Mouse (Mus musculus) cerebellum, postnatal 14 days (tissue): Measurements from ENCODE around the gene Hoxa1.

ENCODE experiments used
- DNase-seq, 2 experiments: peaks; one replicate each; pipeline ENCODE4 v3.0.0; 2021; ENCODE audit warnings: mixed read lengths in 2 of 2

Hoxa1 gene

DNA sequence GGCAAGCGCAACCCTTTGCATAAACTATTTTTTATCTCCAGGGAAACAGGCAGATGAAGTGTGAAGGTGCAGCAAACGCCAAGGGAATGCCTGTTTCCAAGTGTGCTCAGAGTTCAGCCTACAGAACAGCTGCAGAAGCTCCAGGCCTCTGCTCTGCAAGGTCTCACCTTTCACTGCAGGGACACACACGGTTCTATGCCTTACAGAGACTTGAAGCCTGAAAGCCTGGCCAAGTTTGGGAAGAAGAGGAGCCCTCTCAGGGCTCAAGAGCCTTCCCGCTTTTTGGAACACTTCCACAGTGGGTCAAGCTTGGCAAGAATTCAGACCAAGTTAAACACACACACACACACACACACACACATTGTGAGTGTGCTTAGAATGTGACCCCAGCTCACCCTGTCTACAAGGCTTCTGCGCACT, 31.1 kb upstream of the Hoxa1 start:
- no peak for DNase-seq

DNA sequence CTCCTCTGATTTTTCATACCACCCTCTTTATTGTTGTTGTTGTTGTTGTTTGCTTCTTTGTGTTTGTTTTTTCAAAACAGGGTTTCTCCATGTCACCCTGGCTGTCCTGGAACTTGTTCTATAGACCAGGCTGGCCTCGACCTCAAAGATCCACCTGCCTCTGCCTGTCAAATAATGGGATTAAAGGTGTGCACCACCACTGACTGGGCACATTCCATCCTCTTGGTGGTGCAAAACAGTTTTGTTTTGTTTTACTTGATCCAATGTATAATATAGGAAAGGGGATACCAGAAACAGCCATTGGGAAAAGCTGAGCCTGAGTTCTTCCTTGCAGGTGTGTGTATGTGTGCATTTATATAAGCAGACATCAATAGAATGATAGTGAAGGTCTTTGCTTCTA, 28.4 kb upstream of the Hoxa1 start:
- DNase-seq = no peak

DNA sequence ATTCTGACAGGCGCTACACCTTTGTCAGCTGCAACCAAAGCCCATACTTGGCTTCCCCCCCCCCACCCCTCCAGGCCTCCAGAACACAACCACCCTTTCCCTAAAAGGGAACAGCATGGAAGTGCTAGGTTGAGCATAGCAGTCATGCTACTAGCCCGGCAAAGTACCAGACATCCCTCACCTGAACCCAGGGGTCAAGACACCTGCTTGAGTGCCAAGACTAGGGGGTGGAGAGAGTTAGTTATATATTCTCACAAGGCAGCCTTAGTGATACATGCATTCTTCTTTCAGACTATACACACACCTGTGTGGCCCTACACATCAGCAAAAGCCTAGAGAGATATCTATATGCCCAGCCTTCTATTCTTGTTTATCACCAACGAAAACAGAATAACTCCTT, 27.7 kb upstream of the Hoxa1 start:
- no peak for DNase-seq

DNA sequence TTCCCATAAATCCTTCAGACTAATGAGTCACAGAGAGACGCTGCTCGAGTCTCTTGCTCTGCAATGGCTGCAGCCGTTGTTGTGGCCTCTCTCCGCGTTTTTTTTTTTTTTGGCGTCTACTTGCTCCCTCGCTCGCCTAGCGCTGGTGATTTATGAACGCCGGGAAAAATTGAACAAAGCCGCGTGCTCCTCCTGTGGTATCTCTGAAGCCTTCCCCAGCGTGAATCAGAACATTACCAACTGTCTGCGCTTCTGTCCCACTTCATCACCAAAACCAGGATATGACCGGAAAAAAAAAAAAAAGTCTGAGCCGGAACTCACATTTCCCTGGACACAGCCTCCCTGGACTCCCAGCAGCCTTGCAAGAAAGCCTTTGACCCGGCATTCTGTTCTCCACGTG, 27.1 kb upstream of the Hoxa1 start:
- DNase-seq = no peak

DNA sequence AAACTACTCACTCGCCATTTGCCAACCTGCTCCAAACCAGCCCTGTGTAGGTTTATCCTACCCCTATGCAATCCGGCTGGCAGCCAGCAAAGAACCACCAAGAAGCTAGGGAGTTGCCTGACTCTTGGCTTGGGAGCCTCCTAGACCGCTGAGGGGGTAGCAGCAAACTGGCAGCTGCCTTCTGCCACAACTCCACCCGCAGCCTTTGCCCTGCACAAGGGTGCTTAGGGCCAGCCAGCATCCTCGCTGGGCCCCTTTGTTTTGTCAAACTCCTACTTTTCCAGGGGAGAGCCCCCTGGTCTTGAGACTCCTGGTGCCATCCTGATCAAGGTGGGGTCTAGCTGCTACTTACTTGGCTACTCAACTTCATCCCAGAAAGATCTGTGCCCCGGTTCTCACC, 26.6 kb upstream of the Hoxa1 start:
- DNase-seq = no peak

DNA sequence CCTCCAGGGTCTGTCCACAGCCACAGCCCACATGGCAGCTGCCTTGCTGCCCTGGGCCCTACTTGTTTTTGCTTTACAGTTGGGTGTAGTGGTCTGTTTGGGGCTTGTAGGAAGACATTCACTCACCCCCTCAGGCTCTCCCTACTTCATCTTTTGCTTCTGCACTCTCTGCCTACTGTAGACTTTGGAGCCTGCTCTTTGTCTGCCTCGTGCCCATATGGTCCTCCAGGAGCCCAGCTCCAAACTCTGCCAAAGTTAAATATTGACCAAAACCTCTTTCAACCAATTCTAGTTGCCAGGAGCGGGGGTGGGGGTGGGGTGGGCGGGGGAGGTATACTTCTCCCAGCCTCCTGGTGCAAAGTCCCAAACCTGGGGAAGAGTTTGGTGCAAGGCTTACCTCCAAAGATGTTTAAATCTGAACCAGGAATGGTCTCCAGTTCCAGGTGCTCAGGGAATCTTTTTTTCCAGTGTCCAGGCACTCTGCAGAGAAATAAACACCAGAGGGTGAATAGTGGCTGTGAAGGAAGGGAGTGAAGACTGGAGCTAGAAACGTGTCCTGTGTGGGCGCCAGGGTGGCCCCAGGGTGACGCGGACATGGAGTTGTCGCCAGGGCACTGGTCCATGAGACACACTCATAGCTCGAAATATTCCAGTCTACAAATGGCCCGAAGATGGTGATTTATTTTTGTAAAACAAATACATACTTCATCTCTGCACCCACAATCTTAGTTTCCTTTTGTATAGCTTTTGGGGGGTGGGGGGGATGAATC, 25.4 kb upstream of the Hoxa1 start:
- no peak for DNase-seq

DNA sequence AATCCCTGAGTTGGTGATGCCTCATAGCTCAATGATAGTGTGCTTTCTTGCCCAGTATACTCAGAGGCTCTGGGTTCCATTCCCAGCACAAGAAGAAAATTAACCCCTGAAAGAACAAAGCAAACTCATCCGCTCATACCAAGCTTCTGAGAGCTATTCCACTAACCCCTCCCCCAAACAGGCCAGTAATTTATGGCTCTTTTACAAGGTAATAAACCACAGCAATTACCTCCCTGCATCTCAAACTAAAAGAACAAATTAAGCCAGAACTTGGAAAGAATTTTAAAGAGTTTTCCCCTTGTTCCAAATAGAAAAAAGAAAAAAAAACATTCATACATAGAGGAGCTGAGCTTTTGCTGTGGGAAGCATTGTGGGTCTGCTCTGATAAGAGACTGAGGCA, 24.7 kb upstream of the Hoxa1 start:
- no peak for DNase-seq

DNA sequence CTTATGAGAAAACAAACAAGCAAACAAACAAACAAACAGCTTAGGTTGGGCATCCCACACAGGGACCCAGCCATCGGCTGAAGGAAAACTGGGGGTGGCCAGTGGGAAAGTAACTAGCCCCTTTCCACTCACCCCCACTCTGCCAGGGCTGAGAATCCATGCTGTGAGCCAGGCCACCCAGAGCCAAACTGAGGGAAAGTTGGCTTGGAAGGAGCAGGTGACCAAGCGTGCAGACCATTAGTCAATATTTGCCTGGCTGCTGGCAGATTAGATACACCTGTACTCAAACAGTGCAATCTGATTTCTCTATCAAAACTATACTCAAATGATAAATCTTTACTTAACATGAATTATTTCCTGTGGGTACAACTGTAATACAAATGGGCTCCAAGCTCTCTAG, 23.9 kb upstream of the Hoxa1 start:
- DNase-seq = no peak

DNA sequence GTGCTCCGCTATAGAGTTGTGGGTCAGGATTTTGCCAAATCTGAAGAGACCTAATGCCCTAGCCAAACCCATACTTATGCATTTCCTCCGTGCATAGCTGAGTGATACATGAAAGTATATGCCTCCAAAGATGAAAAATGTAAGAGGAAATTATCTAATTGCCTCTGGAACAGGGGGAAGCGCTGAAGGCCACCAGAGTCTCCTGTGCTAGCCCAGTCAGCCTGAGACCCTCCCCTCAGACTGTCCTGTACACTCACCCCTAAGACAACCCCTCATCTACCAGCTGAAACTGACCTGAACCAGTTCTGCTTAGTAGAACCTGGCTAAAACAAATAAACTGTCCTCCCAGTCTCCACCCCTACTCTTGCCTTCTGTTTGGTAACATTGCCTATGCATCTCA, 22.6 kb upstream of the Hoxa1 start:
- DNase-seq = no peak

DNA sequence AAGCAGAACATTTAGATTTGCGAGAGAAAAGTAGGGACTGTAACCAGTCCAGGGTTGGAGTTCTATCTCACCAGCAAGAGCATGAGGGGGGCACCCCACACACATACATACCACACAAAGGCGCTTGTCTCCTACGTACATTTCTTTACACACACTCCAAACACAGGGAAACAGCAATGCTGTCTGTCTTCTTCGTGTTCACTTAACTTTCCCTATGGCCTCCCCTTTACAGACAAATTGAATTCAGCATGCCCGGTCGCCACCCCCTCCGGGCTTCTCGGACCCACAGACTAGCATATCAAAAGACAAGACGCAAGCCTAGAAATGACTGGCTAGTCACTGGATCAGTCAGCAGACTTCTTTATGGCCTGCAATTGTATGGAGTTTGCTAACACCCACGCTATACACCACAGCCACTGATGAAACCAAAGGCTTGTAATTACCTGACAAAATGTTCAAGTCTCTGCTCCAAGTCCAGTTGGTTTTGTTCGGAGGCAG, 22.1 kb upstream of the Hoxa1 start:
- no peak for DNase-seq

DNA sequence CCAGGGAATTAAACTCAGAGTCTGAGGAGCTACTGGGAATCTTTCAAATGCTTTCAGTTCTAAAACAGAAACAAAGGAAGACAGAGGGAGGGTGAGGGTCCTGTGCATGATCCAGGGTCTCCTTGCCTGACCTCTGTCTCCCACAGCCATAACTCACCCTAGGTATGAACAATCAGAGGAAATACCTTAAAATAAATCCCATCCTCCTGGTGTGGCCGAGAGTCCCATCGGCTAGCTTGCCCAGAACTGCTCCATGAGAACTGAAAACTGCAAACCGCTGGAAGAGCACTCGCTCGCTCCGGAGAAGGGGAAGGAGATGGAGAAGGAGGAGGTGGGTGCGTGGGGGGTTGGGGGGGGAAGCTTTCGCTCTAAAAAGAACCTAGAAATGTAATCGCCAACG, 21.6 kb upstream of the Hoxa1 start:
- no peak for DNase-seq

DNA sequence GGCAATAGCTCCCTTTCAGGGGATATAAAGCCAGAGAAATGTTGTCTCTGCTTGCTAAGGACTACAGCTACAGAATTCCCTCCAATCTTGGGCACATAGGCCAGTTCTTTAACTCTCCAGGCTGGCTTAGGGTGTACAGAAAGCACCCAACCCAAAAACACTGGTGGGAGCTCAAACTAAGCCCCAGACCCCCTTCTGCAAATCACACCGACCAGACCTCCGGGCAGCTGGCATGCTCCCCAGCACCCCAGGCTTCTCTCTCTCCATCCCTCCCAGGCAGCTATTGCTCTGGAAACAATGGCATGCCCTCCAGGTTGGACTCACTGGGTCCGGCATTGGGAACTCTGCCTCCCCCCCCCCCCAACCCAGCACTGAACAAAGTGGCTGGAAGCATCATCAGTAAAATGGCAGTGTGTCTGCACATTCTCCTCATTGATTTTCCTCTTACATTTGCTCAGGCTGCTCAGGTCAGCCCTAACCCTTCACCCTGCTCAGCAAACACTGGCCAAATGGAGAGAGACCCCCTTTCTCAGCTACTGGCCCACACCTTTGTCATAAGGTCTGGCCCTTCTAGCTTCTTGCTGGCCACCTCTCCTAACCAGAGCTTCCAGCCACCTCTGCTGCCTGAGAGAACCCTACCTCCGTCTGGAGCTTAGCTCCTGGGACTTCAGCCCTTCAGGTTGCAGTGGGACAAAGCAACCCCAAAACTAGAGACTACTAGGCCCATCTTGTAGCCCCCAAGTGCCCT, 21.0 kb upstream of the Hoxa1 start:
- no peak for DNase-seq

DNA sequence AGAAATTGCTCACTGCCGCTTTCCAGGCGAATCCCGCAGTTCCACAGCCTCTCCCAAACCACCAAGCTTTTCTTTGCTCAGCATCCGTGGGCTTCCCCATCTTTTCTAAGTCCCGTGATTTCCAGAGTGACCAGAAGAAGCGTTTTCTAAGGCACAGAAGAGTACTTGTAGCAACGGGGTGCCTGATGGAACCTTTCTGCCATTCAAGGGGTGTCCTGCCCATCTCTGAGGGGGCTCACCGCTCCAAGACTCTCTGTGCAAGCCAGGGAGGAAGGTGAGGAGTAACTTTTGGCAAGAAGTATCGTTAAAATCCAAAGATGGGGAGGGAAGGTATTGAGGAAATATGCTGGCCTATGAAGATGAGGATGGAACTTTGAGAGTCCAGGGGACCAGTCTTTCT, 19.7 kb upstream of the Hoxa1 start:
- DNase-seq = no peak

DNA sequence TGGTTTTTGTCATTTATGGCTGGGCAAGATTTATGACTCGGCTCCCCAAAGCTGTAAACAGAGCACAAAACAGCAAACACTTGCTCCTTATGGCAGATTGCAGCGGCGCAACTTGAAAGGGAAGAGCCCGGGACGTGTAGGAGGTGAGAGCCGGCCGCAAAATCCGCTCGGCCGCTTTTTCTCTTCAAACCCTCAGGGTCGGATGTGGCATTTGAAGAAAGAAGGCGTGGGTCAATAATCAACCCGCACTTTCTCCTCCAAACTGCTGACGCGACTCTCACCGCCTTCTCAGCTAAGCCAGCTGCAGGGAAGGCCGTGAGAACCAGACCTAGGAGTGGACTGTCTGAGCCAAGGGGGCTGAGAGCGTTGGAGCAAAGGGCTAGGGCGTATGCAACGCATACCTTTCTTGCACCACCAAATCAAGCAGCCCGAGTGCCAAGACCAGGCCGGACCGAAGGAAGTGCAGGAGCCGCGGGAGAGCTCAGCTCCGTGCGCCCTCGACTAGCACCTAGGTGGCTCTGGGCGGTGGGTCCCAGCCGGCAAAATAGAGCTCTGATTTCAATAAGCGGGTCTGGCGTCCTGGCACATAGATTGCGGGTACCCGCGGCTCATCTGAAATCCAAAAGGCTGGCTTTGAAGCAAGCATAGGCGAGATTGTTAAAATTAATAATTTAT, 19.1 kb upstream of the Hoxa1 start, which contains the start of gene 5730596B20Rik:
5730596B20Rik (plus strand) TSS at position 438 of the 675 bp plus-strand sequence.
- DNase-seq = no peak

DNA sequence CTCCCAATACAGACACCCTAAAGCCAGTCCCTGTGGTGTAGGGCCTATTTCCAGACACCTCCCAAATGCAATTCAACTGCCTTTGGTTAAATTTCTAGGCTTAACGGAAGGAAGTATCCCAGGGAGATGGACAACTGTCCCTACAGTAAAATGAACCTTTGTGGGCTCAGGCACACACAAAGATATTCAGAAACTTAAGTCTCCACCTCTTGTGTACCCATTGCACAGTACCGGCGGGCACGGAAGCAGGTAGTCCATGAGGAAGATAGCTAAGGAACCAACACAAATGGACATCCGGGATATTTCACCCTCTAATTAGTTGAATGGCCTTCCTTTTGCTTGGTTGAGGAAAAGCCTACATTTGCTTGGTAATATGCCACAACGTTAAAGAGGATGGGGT, 18.3 kb upstream of the Hoxa1 start:
- no peak for DNase-seq

DNA sequence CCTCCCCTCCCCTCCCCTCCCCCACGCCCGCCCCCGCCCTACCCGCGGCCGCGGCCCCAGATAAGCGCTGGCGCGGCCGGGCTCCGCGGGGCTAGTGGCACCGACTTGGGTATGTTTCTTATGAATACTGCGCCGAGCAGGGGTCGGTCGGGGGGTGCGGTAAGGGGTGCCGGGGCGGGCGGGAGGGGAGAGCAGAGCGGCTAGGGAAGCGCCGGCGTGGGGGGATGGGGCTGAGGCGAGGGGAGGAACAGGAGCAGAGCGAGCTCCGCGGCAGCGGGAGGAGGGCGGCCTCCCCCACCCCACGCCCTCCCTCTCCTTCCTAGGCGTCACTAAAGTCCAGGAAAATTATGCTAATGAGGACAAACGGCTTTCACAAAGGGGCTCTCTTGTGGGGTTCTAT, 17.7 kb upstream of the Hoxa1 start:
- no peak for DNase-seq

DNA sequence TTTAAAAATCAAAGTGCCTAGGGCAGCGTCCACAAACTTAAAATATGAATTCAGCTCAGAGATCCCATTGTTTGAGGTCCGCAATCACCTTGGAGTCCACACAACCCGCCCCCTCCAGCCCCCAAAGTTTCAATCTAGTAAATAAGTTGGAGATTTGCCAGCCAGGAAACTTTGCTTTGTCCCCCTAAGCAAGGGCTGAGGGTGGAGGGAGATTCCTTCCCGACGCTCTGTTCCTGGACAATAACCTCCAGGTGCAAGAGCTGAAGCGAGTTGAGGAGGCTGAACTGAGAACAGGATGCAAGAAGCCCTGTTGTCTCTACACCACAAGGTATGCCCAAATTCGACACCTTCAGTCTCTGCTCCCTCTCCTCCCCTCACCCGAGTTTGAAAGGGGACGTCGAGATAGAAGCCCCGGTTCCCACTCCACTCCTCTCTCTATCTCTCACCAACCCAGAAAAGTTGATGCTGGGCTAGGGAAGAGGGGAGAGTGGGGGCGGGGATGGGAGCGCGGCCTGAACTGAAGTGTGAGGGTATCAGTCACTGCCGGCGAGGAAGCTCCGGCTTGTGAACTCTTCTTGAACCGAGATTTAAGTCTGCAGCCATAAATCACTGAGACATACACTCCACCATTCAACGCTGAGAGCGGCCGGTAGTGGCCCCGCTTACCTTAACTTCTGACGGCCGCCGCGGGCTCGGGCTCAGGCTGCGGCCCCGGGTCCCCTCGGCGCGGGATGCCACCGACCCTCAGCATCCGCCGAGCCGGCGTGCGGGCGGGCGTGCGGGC, 17.0 kb upstream of the Hoxa1 start:
- DNase-seq = no peak

DNA sequence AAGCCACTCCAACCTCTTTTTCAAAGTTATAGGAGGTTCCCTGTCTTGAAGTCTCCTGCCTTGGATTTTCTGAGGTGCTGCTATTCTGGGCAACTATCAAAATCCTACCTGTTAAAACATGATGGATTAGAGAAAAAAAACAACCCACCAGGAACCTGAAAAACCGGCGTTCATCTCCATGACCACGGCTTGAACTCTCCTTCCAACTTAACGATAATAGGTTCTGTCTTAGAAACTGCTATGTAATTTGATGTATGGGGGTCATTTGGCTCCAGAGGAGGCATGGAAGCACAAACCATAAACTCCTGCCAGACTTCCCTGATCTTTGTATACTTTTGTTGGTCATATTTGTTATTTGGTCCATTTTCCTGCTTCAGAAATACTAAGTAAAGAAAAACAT, 15.5 kb upstream of the Hoxa1 start:
- DNase-seq = no peak

DNA sequence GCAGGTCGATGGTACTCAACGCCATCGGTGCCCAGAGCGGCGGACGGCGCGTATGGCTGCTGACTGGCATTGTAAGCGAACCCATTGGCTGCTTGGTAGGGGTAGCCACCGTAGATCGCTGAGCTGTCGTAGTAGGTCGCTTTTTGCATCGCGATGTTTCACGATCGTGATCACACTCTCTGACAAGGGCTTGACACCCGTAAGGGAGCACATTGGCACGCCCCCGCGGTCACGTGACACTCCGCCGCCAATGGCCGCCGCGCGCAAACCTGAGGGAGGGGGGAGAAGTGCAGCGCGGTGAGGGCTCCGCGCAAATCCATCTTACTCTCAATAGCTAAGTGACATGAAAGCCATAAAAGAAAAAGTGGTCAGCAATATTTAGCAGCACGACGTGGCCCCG, 14.4 kb upstream of the Hoxa1 start:
- DNase-seq = peak in 1 of 2 experiments; percentile 55

DNA sequence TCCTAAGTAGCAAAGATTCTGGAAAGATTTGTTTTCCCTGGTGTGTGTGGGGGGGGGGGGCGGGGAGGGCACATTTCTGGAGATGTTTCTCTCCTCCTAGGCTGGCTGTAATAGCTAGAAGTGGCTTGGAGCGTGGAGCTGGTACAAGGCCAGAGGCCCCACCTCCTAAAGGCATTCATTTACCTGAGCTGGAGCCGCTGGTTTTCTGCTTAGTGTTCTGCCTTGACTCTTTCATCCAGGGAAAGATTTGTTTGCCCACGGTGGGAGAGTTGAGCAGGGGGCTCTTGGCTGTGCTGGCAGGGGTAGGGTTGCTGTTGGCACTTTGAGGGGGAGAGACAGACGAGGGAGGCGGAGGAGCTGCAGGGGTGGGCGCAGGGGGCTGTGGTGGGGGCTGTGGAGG, 13.8 kb upstream of the Hoxa1 start:
- DNase-seq = no peak

DNA sequence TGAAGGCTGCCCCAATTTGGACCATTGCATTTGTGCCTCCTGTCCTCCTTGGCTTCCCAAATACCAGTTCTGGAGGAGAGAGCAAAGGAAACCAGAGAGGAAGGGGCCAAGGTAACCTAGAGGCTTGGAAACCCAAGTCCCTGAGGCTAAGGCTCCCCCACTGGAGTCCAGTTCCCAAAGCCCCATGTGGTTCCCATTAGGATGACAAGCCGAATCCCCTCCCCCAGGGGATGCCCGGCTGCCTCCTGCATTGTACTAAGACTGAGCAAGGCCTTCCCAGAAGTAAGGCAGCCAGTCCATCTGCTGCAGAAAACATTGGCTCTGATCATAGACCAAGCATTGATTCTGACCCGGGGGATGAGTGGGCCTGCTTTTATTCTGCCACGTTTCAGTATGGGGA, 13.2 kb upstream of the Hoxa1 start:
- DNase-seq = no peak

DNA sequence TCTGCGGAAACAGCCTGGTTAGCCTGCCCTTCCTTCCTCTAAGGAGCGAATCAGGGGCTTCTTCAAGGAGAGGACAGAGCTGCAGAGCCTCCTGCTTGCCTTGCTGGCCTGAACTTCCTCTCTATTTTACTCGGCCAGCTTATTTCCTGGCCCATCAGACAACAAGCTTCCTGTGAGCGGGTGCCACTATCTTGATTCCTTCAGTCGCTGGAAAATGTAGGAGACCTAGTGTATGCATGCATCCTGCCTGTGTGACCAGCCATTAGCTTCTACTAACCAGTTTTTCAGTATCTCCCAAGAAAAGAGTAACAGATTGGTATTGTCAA, 12.7 kb upstream of the Hoxa1 start:
- no peak for DNase-seq
